Mouse (Mus musculus) MEL (cell line): ENCODE data around the gene Pde4b. TPM values are rescaled to one million over a fixed set of nuclear protein-coding genes. Genes with fewer than 3 reads are reported as not detected.

Experiments
- DNase-seq: peaks from one replicate; pipeline ENCODE4 v3.0.0; 2011; ENCODE audit warnings: low read depth, low spot score
- H3K27ac ChIP-seq: 2 replicates; pipeline ENCODE4 v1.5.1; 2012; ENCODE audit warnings: low read depth, mild to moderate bottlenecking, control low read depth, low read length, moderate library complexity; ENCODE audit not compliant: control insufficient read depth
- H3K27me3 ChIP-seq, 2 experiments: fragments of 150-350 bp in 1 of 2; sonication (generic) in 1 of 2; 2 replicates each; pipeline ENCODE4 v1.6.1; 2012; ENCODE audit warnings: low read length in 2 of 2, mild to moderate bottlenecking in 2 of 2, improper control_type of control experiment in 1 of 2, moderate library complexity in 1 of 2; ENCODE audit not compliant: insufficient read depth in 2 of 2, control insufficient read depth in 1 of 2
- H3K36me3 ChIP-seq, 2 experiments: 2 replicates each; pipeline ENCODE4 v1.6.1; 2012 to 2014; ENCODE audit warnings: low read length in 2 of 2, improper control_type of control experiment in 1 of 2, inconsistent platforms in 1 of 2, mild to moderate bottlenecking in 1 of 2; ENCODE audit not compliant: insufficient read depth in 2 of 2, control insufficient read depth in 1 of 2
- H3K4me1 ChIP-seq, 2 experiments: fragments of 150-350 bp in 1 of 2; sonication (generic) in 1 of 2; 2 replicates each; pipeline ENCODE4 v1.6.1; 2012; ENCODE audit warnings: low read length in 2 of 2, improper control_type of control experiment in 1 of 2, mild to moderate bottlenecking in 1 of 2; ENCODE audit not compliant: insufficient read depth in 2 of 2, control insufficient read depth in 1 of 2
- H3K4me3 ChIP-seq, 2 experiments: fragments of 150-350 bp in 1 of 2; sonication (generic) in 1 of 2; 2 replicates each; pipeline ENCODE4 v1.5.1; 2012; ENCODE audit warnings: low read depth in 2 of 2, low read length in 2 of 2, mild to moderate bottlenecking in 2 of 2, moderate library complexity in 2 of 2, control low read depth in 1 of 2, improper control_type of control experiment in 1 of 2; ENCODE audit not compliant: control insufficient read depth in 1 of 2, insufficient read depth in 1 of 2
- H3K79me2 ChIP-seq: 2 replicates; pipeline ENCODE4 v1.6.1; 2012; ENCODE audit warnings: mild to moderate bottlenecking, low read length, moderate library complexity; ENCODE audit not compliant: control insufficient read depth, poor library complexity, insufficient read depth
- H3K9ac ChIP-seq: 2 replicates; pipeline ENCODE4 v1.6.1; 2012; ENCODE audit warnings: low read depth, mild to moderate bottlenecking, control low read depth, low read length, moderate library complexity; ENCODE audit not compliant: control insufficient read depth, poor library complexity, severe bottlenecking
- H3K9me3 ChIP-seq: fragments of 150-350 bp; sonication (generic); replicated peaks from 2 replicates; pipeline ENCODE4 v1.6.1; 2012; ENCODE audit warnings: mild to moderate bottlenecking, low read length, improper control_type of control experiment, moderate library complexity; ENCODE audit not compliant: insufficient read depth
- CTCF ChIP-seq, 3 experiments: IDR thresholded peaks in 2 of 3; conservative IDR thresholded peaks in 1 of 3; 2 replicates each; pipeline ENCODE4 v1.5.1; 2011 to 2012; ENCODE audit warnings: low read length in 3 of 3, low read depth in 2 of 3, mild to moderate bottlenecking in 2 of 3, improper control_type of control experiment in 1 of 3, inconsistent platforms in 1 of 3, mixed read lengths in 1 of 3, moderate library complexity in 1 of 3; ENCODE audit not compliant: control insufficient read depth in 1 of 3, insufficient read depth in 1 of 3, poor library complexity in 1 of 3, severe bottlenecking in 1 of 3
- E2F4 ChIP-seq: IDR thresholded peaks from 2 replicates; pipeline ENCODE4 v1.6.1; 2011; ENCODE audit warnings: low read depth, low read length, improper control_type of control experiment, borderline replicate concordance
- ELF1 ChIP-seq: IDR thresholded peaks from 2 replicates; pipeline ENCODE4 v1.6.1; 2014; ENCODE audit warnings: low read depth, mild to moderate bottlenecking, inconsistent platforms, low read length, improper control_type of control experiment, moderate library complexity
- GABPA ChIP-seq: IDR thresholded peaks from 2 replicates; pipeline ENCODE4 v1.6.1; 2012; ENCODE audit warnings: low read depth, mild to moderate bottlenecking, inconsistent platforms, low read length, improper control_type of control experiment, moderate library complexity
- GATA1 ChIP-seq: IDR thresholded peaks from 2 replicates; pipeline ENCODE4 v1.6.1; 2011; ENCODE audit warnings: low read depth, low read length, improper control_type of control experiment
- HCFC1 ChIP-seq: IDR thresholded peaks from 2 replicates; pipeline ENCODE4 v1.6.1; 2012; ENCODE audit warnings: low read depth, mild to moderate bottlenecking, inconsistent platforms, low read length, improper control_type of control experiment, moderate library complexity
- KAT2A ChIP-seq: conservative IDR thresholded peaks from 2 replicates; pipeline ENCODE4 v1.6.1; 2012; ENCODE audit warnings: low read depth, low read length, improper control_type of control experiment, inconsistent platforms
- MAFK ChIP-seq: IDR thresholded peaks from 2 replicates; pipeline ENCODE4 v1.6.1; 2011; ENCODE audit warnings: low read depth, mild to moderate bottlenecking, low read length, improper control_type of control experiment, borderline replicate concordance
- MAZ ChIP-seq: IDR thresholded peaks from 2 replicates; pipeline ENCODE4 v1.6.1; 2012; ENCODE audit warnings: low read depth, mild to moderate bottlenecking, inconsistent platforms, low read length, improper control_type of control experiment
- MEF2A ChIP-seq: IDR thresholded peaks from 2 replicates; pipeline ENCODE4 v1.6.1; 2014; ENCODE audit warnings: low read depth, mild to moderate bottlenecking, inconsistent platforms, low read length, improper control_type of control experiment; ENCODE audit not compliant: poor library complexity, insufficient replicate concordance, severe bottlenecking; ENCODE audit errors: extremely low read depth
- MYC ChIP-seq: IDR thresholded peaks from 2 replicates; pipeline ENCODE4 v1.6.1; 2011; ENCODE audit warnings: low read depth, mild to moderate bottlenecking, low read length, improper control_type of control experiment, moderate library complexity
- NELFE ChIP-seq: IDR thresholded peaks from 2 replicates; pipeline ENCODE4 v1.6.1; 2011; ENCODE audit warnings: low read depth, low read length, improper control_type of control experiment
- NRF1 ChIP-seq: IDR thresholded peaks from 2 replicates; pipeline ENCODE4 v1.6.1; 2014; ENCODE audit warnings: low read depth, mild to moderate bottlenecking, inconsistent platforms, low read length, improper control_type of control experiment, moderate library complexity; ENCODE audit not compliant: poor library complexity, insufficient read depth, severe bottlenecking
- POLR2A ChIP-seq, 2 experiments: IDR thresholded peaks; 2 replicates each; pipeline ENCODE4 v1.6.1; 2011 to 2012; ENCODE audit warnings: low read length in 2 of 2, mild to moderate bottlenecking in 2 of 2, control low read depth in 1 of 2, improper control_type of control experiment in 1 of 2, low read depth in 1 of 2, moderate library complexity in 1 of 2; ENCODE audit not compliant: control insufficient read depth in 1 of 2, insufficient read depth in 1 of 2, poor library complexity in 1 of 2
- RAD21 ChIP-seq: IDR thresholded peaks from 2 replicates; pipeline ENCODE4 v1.6.1; 2011; ENCODE audit warnings: mild to moderate bottlenecking, low read depth, low read length, improper control_type of control experiment
- RCOR1 ChIP-seq: IDR thresholded peaks from 2 replicates; pipeline ENCODE4 v1.6.1; 2012; ENCODE audit warnings: low read depth, mild to moderate bottlenecking, inconsistent platforms, low read length, improper control_type of control experiment
- SMC3 ChIP-seq: IDR thresholded peaks from 2 replicates; pipeline ENCODE4 v1.6.1; 2011; ENCODE audit warnings: low read depth, low read length, improper control_type of control experiment
- TAL1 ChIP-seq: IDR thresholded peaks from 2 replicates; pipeline ENCODE4 v1.6.1; 2012; ENCODE audit warnings: mild to moderate bottlenecking, inconsistent platforms, low read length, moderate library complexity, mixed read lengths
- TBP ChIP-seq: IDR thresholded peaks from 2 replicates; pipeline ENCODE4 v1.8.0; 2011; ENCODE audit warnings: low read depth, low read length, improper control_type of control experiment
- USF2 ChIP-seq, 2 experiments: IDR thresholded peaks; 2 replicates each; pipeline ENCODE4 v1.6.1; 2011 to 2012; ENCODE audit warnings: improper control_type of control experiment in 2 of 2, low read length in 2 of 2, borderline replicate concordance in 1 of 2, inconsistent platforms in 1 of 2, low read depth in 1 of 2, mild to moderate bottlenecking in 1 of 2; ENCODE audit not compliant: insufficient read depth in 1 of 2
- ZKSCAN1 ChIP-seq: IDR thresholded peaks from 2 replicates; pipeline ENCODE4 v1.6.1; 2012; ENCODE audit warnings: low read depth, mild to moderate bottlenecking, inconsistent platforms, low read length, improper control_type of control experiment, moderate library complexity
- ZMIZ1 ChIP-seq: IDR thresholded peaks from 2 replicates; pipeline ENCODE4 v1.6.1; 2012; ENCODE audit warnings: low read depth, mild to moderate bottlenecking, inconsistent platforms, low read length, improper control_type of control experiment, moderate library complexity
- ZNF384 ChIP-seq: IDR thresholded peaks from 2 replicates; pipeline ENCODE4 v1.6.1; 2012; ENCODE audit warnings: low read depth, mild to moderate bottlenecking, inconsistent platforms, low read length, improper control_type of control experiment
- polyA plus RNA-seq, 2 experiments: library from polyadenylated mRNA; stranded (reverse) in 1 of 2; unstranded in 1 of 2; fragments of >175 nt in 1 of 2; fragments of >200 nt in 1 of 2; gene quantifications; 2 replicates each; pipeline versions ENCODE4 v1.2.1 to v1.2.4; 2012; ENCODE audit warnings: low replicate concordance in 2 of 2, low read depth in 1 of 2; ENCODE audit not compliant: insufficient read length in 2 of 2, insufficient read depth in 1 of 2, missing spikeins in 1 of 2
- total RNA-seq: library from RNA; depleted of rRNA; stranded (reverse); fragments of 300-350 nt; gene quantifications from 2 replicates; pipeline ENCODE4 v1.2.3, GENCODE M21; 2012

Pde4b gene
- total and polyA plus RNA-seq, 3 experiments: 2.7 to 6.0 TPM; not detected in 1

- no peaks in the 10 kb centered on the region; a peak in 1 of 4 replicates for H3K4me1 ChIP-seq
- H3K9ac ChIP-seq: no peak overlapping the region
- no peaks in the 10 kb centered on the region for H3K79me2 ChIP-seq
- peaks cover 0 to 3% of the 10 kb centered on the region in 2 experiments; a peak in 3 of 4 replicates for H3K27me3 ChIP-seq
- H3K27ac ChIP-seq: no peak overlapping the region
- no peak for DNase-seq
- no peaks in the 10 kb centered on the region for H3K9me3 ChIP-seq
- no peaks in the 10 kb centered on the region; a peak in 1 of 4 replicates for H3K36me3 ChIP-seq
- H3K4me3 ChIP-seq: no peak overlapping the region
- no peak for TF ChIP-seq RCOR1
- no peak for TF ChIP-seq MEF2A
- TF ChIP-seq NELFE: no peak
- no peak for TF ChIP-seq MYC
- TF ChIP-seq USF2 (IDR thresholded peaks at IDR 0.05; ENCODE audit: borderline replicate concordance in 1 of 2, insufficient read depth in 1 of 2, low read depth in 1 of 2, low read length in 2 of 2): no peak
- TF ChIP-seq ZKSCAN1: no peak
- no peak for TF ChIP-seq POLR2A (IDR thresholded peaks at IDR 0.05; ENCODE audit: control insufficient read depth in 1 of 2, insufficient read depth in 1 of 2, low read depth in 1 of 2, low read length in 2 of 2, poor library complexity in 1 of 2)
- TF ChIP-seq GATA1: no peak
- no peak for TF ChIP-seq ZNF384
- no peak for TF ChIP-seq TBP
- TF ChIP-seq SMC3: no peak
- TF ChIP-seq NRF1: no peak
- TF ChIP-seq ZMIZ1: no peak
- no peak for TF ChIP-seq MAZ
- no peak for TF ChIP-seq E2F4
- no peak for TF ChIP-seq MAFK
- no peak for TF ChIP-seq HCFC1
- no peak for TF ChIP-seq KAT2A
- TF ChIP-seq ELF1: no peak
These were observed 448.5 kb downstream of the Pde4b start for GRCm38 (mm10) chr4:102535886-102536285.

GRCm38 (mm10) chr4:102538266-102538665, 450.9 kb downstream of the Pde4b start:
- H3K27ac ChIP-seq: no peak overlapping the region
- no peaks in the 10 kb centered on the region for H3K9me3 ChIP-seq
- DNase-seq: no peak
- H3K79me2 ChIP-seq: no peaks in the 10 kb centered on the region
- H3K4me3 ChIP-seq: no peak overlapping the region
- peaks cover 0 to 3% of the 10 kb centered on the region in 2 experiments; a peak in 3 of 4 replicates for H3K27me3 ChIP-seq
- H3K9ac ChIP-seq: no peak overlapping the region
- TF ChIP-seq TBP (no peak), RAD21 (no peak), TAL1 (no peak), GABPA (no peak), CTCF (IDR thresholded peaks at IDR 0.05 in 2 of 3, conservative IDR thresholded peaks at IDR 0.05 in 1 of 3; ENCODE audit: control insufficient read depth in 1 of 3, insufficient read depth in 1 of 3, low read depth in 2 of 3, low read length in 3 of 3, poor library complexity in 1 of 3, severe bottlenecking in 1 of 3) (no peak), SMC3 (no peak)
- H3K4me1 ChIP-seq: no peaks in the 10 kb centered on the region; a peak in 1 of 4 replicates
- H3K36me3 ChIP-seq: no peaks in the 10 kb centered on the region; a peak in 1 of 4 replicates
